Mouse (Mus musculus): ENCODE results near the gene Hmgb1. TPM values are rescaled to one million over a fixed set of nuclear protein-coding genes. Genes with fewer than 3 reads are reported as not detected.

The Hmgb1 gene
- polyA plus RNA-seq, 1 experiment from 2014 or later: 1,291 TPM

DNA sequence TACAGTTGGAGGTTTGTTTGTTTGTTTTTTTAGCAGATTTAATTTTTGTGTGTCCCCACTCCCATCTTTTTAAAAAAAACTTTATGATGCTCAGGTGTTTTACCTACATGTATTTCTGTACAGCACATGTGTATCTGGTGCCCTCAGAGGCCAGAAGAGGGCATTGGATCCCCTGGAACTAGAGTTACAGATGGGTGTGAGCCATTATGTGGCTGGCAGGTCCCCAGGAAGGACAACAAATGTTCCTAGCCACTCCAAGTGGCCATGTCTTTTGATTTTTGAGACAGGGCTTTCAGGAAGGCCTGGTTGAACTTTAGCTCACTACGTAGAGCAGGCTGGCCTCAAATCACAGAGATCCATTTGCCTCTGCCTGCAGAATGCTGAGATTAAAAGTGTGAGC, 121.5 kb downstream of the Hmgb1 start:
- Histone ChIP-seq H3K4me3 (no peak overlapping the region), H3K9ac (no peak overlapping the region), H3K27me3 (no peaks in the 10 kb centered on the region), H3K27ac (no peak overlapping the region), H3K4me1 (no peaks in the 10 kb centered on the region), H3K9me3 (replicated peaks) (no peaks in the 10 kb centered on the region), H3K36me3 (no peaks in the 10 kb centered on the region), H3K4me2 (replicated peaks) (no peak overlapping the region)
- 100% methylated on average over 1 of the region's 1 CpGs for WGBS
- ATAC-seq (ENCODE audit: low FRiP score): no peak

- Histone ChIP-seq H3K4me2 (replicated peaks) (peak overlapping the region; percentile 78), H3K9ac (peak overlapping the region; percentile 98), H3K4me1 (peaks cover 16% of the 10 kb centered on the region), H3K36me3 (0 out of 2 replicates have a peak, but pooled peaks cover 6% of the 10 kb centered on the region), H3K27ac (peak overlapping the region; percentile 100), H3K27me3 (no peaks in the 10 kb centered on the region), H3K4me3 (peak overlapping the region; percentile 86), H3K9me3 (replicated peaks) (no peaks in the 10 kb centered on the region)
- ATAC-seq (ENCODE audit: low FRiP score): peak; percentile 55
- WGBS: 6% methylated on average over 16 of the region's 34 CpGs
Observed at GRCm38 (mm10) chr5:149053352-149054168, 130.7 kb downstream of the Hmgb1 start.

GRCm38 (mm10) chr5:149052421-149053338, 131.6 kb downstream of the Hmgb1 start:
- H3K4me1 ChIP-seq: peaks cover 16% of the 10 kb centered on the region
- no peaks in the 10 kb centered on the region for H3K27me3 ChIP-seq
- H3K4me2 ChIP-seq (replicated peaks): peak overlapping the region; percentile 78
- H3K9me3 ChIP-seq (replicated peaks): no peaks in the 10 kb centered on the region
- H3K9ac ChIP-seq: peak overlapping the region; percentile 98
- peak overlapping the region; percentile 86 for H3K4me3 ChIP-seq
- H3K36me3 ChIP-seq: 0 out of 2 replicates have a peak, but pooled peaks cover 6% of the 10 kb centered on the region
- peak; percentile 97 for ATAC-seq (ENCODE audit: low FRiP score)
- peak overlapping the region; percentile 100 for H3K27ac ChIP-seq
- WGBS: under 1% methylated on average over 91 of the region's 110 CpGs

- peak; percentile 57 for ATAC-seq (ENCODE audit: low FRiP score)
- under 1% methylated on average over 53 of the region's 120 CpGs for WGBS
Observed at GRCm38 (mm10) chr5:149051571-149052420, 132.5 kb downstream of the Hmgb1 start.

DNA sequence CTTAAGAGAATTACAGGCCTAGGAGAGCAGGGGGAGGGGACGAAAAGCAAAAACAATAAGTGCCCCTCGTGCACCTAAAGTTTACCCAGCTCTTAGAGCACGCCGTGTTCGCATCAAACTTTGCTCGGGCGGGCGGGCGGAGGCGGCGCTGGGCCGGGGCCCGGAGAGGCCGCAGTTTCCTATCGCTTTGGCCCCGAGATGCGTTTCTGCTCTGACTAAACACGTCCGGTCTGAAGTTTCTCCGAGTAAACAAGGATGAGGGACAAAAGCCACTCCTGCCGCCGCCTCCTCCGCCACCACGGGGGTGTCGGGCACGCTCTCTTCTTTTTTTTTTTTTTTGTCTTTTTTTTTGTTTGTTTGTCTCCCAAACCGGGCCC, 133.1 kb downstream of the Hmgb1 start:
- Histone ChIP-seq H3K4me2 (replicated peaks) (peak overlapping the region; percentile 86), H3K9ac (peak overlapping the region; percentile 98), H3K36me3 (peaks cover 14% of the 10 kb centered on the region), H3K4me3 (peak overlapping the region; percentile 86), H3K4me1 (peaks cover 16% of the 10 kb centered on the region), H3K9me3 (replicated peaks) (no peaks in the 10 kb centered on the region), H3K27ac (peak overlapping the region; percentile 100), H3K27me3 (no peaks in the 10 kb centered on the region)
- ATAC-seq (ENCODE audit: low FRiP score): no peak
- WGBS: under 1% methylated on average over 27 of the region's 27 CpGs

More at GRCm38 (mm10) chr5:149051571-149052420, 132.5 kb downstream of the Hmgb1 start:
- peak overlapping the region; percentile 86 for H3K4me3 ChIP-seq
- H3K9me3 ChIP-seq (replicated peaks): no peaks in the 10 kb centered on the region
- peak overlapping the region; percentile 98 for H3K9ac ChIP-seq
- H3K27ac ChIP-seq: peak overlapping the region; percentile 100
- H3K4me1 ChIP-seq: peaks cover 16% of the 10 kb centered on the region
- H3K4me2 ChIP-seq (replicated peaks): peak overlapping the region; percentile 86
- no peaks in the 10 kb centered on the region for H3K27me3 ChIP-seq
- H3K36me3 ChIP-seq: peaks cover 8% of the 10 kb centered on the region; the same call in 1 of the 2 replicates

DNA sequence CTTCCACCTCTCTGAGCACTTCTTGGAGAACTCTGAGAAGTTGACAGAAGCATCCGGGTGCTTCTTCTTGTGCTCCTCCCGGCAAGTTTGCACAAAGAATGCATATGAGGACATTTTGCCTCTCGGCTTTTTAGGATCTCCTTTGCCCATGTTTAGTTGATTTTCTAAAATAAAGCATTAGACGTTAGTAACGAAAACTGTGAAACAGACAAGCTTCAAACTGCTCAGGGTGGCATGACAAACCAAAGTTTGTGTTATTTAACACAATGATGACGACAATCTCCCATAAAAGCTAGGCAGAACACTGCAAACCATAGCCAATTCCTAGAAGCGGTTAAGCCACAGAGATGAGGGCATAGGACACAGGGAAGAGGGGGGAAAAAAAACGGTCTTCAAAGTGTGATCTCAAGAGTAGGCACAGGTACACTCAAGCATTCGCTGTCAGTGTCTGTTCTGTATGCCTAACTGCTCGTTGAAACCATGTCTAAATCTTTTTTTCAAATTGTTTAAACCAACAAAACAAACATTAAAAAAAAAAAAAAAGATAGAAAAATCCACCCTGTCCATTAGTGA, 133.6 kb downstream of the Hmgb1 start:
- peak overlapping the region; percentile 100; the same call in 1 of the 2 replicates for H3K27ac ChIP-seq
- 27% methylated on average over 10 of the region's 10 CpGs for WGBS
- no peak for ATAC-seq (ENCODE audit: low FRiP score)

DNA sequence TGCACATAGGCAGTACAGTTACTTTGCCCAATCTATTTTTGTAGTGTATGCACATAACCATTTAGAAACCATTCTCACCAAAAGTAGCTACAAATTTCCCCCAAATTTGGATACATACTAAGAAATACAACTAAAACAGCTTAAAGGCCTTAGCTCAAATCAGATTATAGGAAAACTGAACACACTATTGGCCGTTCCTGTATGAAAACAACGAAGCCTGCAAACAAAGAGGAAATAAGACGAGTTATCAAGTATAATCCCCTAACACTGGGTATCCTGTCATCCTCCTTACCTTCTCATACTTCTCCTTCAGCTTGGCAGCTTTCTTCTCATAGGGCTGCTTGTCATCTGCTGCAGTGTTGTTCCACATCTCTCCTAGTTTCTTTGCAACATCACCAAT, 134.9 kb downstream of the Hmgb1 start:
- H3K27me3 ChIP-seq: no peaks in the 10 kb centered on the region
- H3K27ac ChIP-seq: no peak overlapping the region
- H3K9ac ChIP-seq: no peak overlapping the region
- no peak for ATAC-seq (ENCODE audit: low FRiP score)
- H3K4me3 ChIP-seq: no peak overlapping the region
- H3K9me3 ChIP-seq (replicated peaks): no peaks in the 10 kb centered on the region
- peaks cover 16% of the 10 kb centered on the region for H3K4me1 ChIP-seq
- H3K4me2 ChIP-seq (replicated peaks): no peak overlapping the region
- WGBS: 89% methylated on average over 3 of the region's 3 CpGs
- peaks cover 23% of the 10 kb centered on the region for H3K36me3 ChIP-seq

More for the DNA sequence above, 133.6 kb downstream of the Hmgb1 start:
- Histone ChIP-seq H3K9ac (peak overlapping the region; percentile 98), H3K4me2 (replicated peaks) (peak overlapping the region; percentile 86), H3K36me3 (peaks cover 19% of the 10 kb centered on the region), H3K9me3 (replicated peaks) (no peaks in the 10 kb centered on the region), H3K4me3 (peak overlapping the region; percentile 86), H3K27me3 (no peaks in the 10 kb centered on the region), H3K4me1 (peaks cover 16% of the 10 kb centered on the region)

- H3K4me2 ChIP-seq (replicated peaks): no peak overlapping the region
- H3K27ac ChIP-seq: no peak overlapping the region
- peaks cover 16% of the 10 kb centered on the region for H3K4me1 ChIP-seq
- H3K36me3 ChIP-seq: peaks cover 23% of the 10 kb centered on the region
- 93% methylated on average over 1 of the region's 1 CpGs for WGBS
- ATAC-seq (ENCODE audit: low FRiP score): no peak
- no peak overlapping the region for H3K9ac ChIP-seq
- H3K4me3 ChIP-seq: no peak overlapping the region
- no peaks in the 10 kb centered on the region for H3K9me3 ChIP-seq (replicated peaks)
- H3K27me3 ChIP-seq: no peaks in the 10 kb centered on the region
Observed at GRCm38 (mm10) chr5:149048961-149049360, 135.3 kb downstream of the Hmgb1 start.

- no peak overlapping the region for H3K27ac ChIP-seq
- WGBS: 82% methylated on average over 9 of the region's 9 CpGs
- no peak for ATAC-seq (ENCODE audit: low FRiP score)
Observed at GRCm38 (mm10) chr5:149046650-149047049, 137.6 kb downstream of the Hmgb1 start.

GRCm38 (mm10) chr5:149045470-149046085, 138.7 kb downstream of the Hmgb1 start:
- peaks cover 23% of the 10 kb centered on the region for H3K36me3 ChIP-seq
- 86% methylated on average over 9 of the region's 9 CpGs for WGBS

More at GRCm38 (mm10) chr5:149046650-149047049, 137.6 kb downstream of the Hmgb1 start:
- Histone ChIP-seq H3K4me2 (replicated peaks) (no peak overlapping the region), H3K27me3 (no peaks in the 10 kb centered on the region), H3K4me3 (no peak overlapping the region), H3K36me3 (peaks cover 23% of the 10 kb centered on the region), H3K9me3 (replicated peaks) (no peaks in the 10 kb centered on the region), H3K4me1 (peaks cover 12% of the 10 kb centered on the region), H3K9ac (no peak overlapping the region)

GRCm38 (mm10) chr5:149045054-149045453, 139.2 kb downstream of the Hmgb1 start:
- Histone ChIP-seq H3K4me2 (replicated peaks) (no peak overlapping the region), H3K36me3 (peaks cover 23% of the 10 kb centered on the region), H3K4me3 (no peak overlapping the region), H3K9me3 (replicated peaks) (peaks cover 3% of the 10 kb centered on the region; the same call in 1 of the 2 replicates), H3K4me1 (peaks cover 4% of the 10 kb centered on the region), H3K27ac (no peak overlapping the region), H3K27me3 (no peaks in the 10 kb centered on the region), H3K9ac (no peak overlapping the region)
- WGBS: 81% methylated on average over 7 of the region's 7 CpGs
- no peak for ATAC-seq (ENCODE audit: low FRiP score)

More at GRCm38 (mm10) chr5:149045470-149046085, 138.7 kb downstream of the Hmgb1 start:
- Histone ChIP-seq H3K4me2 (replicated peaks) (no peak overlapping the region), H3K9ac (no peak overlapping the region), H3K4me3 (no peak overlapping the region), H3K4me1 (peaks cover 10% of the 10 kb centered on the region), H3K27me3 (no peaks in the 10 kb centered on the region), H3K9me3 (replicated peaks) (no peaks in the 10 kb centered on the region), H3K27ac (no peak overlapping the region)
- no peak for ATAC-seq (ENCODE audit: low FRiP score)

Data from hindbrain, embryonic 12.5 days (tissue).